Mouse (Mus musculus): Measurements from ENCODE around the gene Chrna5. TPM values are rescaled to one million over a fixed set of nuclear protein-coding genes. Genes with fewer than 3 reads are reported as not detected.

Gene Chrna5
- polyA plus RNA-seq, 1 experiment: not detected

DNA sequence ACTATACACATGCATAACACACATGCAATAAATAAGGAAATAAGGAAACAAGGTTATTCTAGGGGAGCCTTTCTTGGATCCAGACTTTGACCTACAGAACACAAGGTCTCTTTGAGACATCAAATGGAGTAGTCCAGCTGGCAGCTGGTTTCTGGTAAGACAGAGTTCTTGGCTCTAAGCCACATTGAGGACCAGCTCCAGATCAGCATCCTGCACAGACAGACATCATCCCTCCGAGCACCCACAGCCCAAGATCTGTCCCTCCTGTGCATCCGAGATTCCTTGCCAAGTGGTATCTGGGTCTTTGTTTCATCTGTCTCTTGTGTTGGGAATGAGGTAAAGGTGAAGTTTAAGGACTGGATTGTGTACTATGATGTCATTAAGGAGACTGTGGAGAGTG lies 64.3 kb downstream of the Chrna5 start:
- H3K27ac ChIP-seq (replicated peaks; ENCODE audit: low read depth, low read length): no peak overlapping the region
- H3K4me3 ChIP-seq (ENCODE audit: insufficient read depth, low read depth, low read length): no peak overlapping the region
- H3K4me1 ChIP-seq (ENCODE audit: control insufficient read depth, insufficient read depth, insufficient read length, low read length): 0 out of 2 replicates have a peak, but pooled peaks cover 4% of the 10 kb centered on the region

DNA sequence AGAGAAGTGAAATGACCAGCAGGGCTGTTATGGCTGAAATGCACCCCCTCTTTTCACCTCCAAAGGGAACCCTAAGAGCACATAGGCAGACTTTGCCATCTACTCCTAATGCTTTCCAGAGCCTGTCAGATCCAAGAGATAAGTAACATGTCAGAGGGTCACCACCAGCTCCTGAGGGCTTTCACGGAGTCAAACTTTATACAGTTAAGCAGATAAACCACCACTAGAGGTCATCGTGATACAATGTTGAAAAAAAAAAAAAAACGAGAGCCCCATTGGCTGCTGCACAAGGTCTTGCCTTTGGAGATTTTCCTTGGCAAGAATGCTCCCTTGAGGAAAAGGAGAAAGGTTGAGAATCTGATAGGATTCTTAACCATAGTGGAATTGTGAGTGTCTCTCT lies 66.1 kb downstream of the Chrna5 start:
- no peak overlapping the region for H3K4me3 ChIP-seq (ENCODE audit: insufficient read depth, low read depth, low read length)
- H3K4me1 ChIP-seq (ENCODE audit: control insufficient read depth, insufficient read depth, insufficient read length, low read length): 0 out of 2 replicates have a peak, but pooled peaks cover 4% of the 10 kb centered on the region
- H3K27ac ChIP-seq (replicated peaks; ENCODE audit: low read depth, low read length): no peak overlapping the region

DNA sequence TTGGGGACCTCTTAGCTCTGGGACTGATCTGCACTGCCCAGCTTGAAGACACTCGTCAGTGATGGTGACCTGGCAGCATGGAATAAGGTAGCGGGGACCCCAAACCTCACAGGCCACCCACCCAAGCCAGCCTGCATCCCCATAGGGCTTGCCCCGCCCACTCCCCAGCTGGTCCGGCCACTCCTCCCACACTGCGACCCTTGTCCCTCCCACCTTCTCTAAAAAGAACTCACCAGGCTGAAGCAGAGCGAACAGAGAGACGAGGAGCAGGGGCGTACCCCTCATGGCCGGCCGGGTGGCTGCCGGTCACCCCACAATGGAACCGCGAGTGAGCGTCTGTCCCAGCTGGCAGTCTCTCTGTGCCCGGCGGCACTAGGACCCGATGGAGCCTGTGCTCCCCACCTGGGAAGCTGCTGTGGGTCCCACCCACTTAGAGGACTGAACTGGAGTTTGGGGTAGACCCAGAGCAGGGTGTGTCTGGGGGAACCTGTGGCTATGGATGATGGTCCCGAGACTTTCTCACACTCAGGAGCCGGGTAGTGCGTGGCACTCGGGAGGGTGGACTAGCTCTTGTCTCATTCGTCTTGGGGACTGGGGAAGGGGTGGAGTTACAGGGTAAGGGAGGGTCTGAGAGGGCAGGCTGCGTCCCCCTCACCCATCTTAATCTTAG lies 67.7 kb downstream of the Chrna5 start, which contains the start of gene Chrnb4:
Gene Chrnb4, minus strand, starts transcription at position 569 of the 670 bp plus-strand sequence.
- H3K27ac ChIP-seq (replicated peaks; ENCODE audit: low read depth, low read length): no peak within 1 kb of the TSS
- H3K4me1 ChIP-seq (ENCODE audit: control insufficient read depth, insufficient read depth, insufficient read length, low read length): 0 out of 2 replicates have a peak, but pooled peaks cover 4% of the 10 kb centered on the region
- H3K4me3 ChIP-seq (ENCODE audit: insufficient read depth, low read depth, low read length): peak within 1 kb of the TSS; percentile 35

DNA sequence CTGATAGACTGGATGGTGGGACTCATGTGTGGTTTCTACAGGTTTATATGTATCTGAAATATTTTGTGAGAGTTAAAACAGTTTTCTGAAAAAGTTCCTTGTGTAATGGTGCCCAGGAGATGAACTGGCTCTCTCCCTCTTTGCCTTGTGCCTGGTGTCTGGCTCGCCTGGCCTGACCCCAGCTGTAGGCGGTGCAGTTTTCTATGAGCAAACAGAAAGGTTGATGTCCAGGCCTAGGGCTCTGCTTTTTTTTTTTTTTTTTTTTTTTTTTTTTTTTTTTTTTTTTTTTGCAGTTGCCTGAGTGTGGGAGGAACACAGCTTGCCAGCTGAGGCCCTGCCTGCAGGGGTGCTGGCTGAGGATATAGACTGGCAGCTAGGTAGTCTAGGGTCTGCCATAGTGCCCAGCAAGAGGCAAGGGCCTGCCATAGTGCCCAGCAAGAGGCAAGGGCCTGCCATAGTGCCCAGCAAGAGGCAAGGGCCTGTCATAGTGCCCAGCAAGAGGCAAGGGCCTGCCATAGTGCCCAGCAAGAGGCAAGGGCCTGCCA lies 74.8 kb downstream of the Chrna5 start:
- H3K27ac ChIP-seq (replicated peaks; ENCODE audit: low read depth, low read length): no peak overlapping the region
- H3K4me3 ChIP-seq (ENCODE audit: insufficient read depth, low read depth, low read length): no peak overlapping the region
- H3K4me1 ChIP-seq (ENCODE audit: control insufficient read depth, insufficient read depth, insufficient read length, low read length): no peaks in the 10 kb centered on the region

Other genes with a start within 250 kb of the Chrna5 start
- 56.9 and 70.4 TPM in 2 replicates for gene Wdr61, start 246.4 kb upstream of the Chrna5 start, polyA plus RNA-seq (2012; ENCODE audit: insufficient read depth, insufficient read length, missing spikeins)
- not detected in 2 replicates for gene Crabp1, start 216.1 kb upstream of the Chrna5 start, polyA plus RNA-seq (2012; ENCODE audit: insufficient read depth, insufficient read length, missing spikeins)
- gene Ireb2, start 117.1 kb upstream of the Chrna5 start, polyA plus RNA-seq (2012; ENCODE audit: insufficient read depth, insufficient read length, missing spikeins): 15.7 and 18.2 TPM in 2 replicates
- gene Hykk, start 63.6 kb upstream of the Chrna5 start, polyA plus RNA-seq (2012; ENCODE audit: insufficient read depth, insufficient read length, missing spikeins): 2.0 and 2.1 TPM in 2 replicates
- 266 and 280 TPM in 2 replicates for gene Psma4, start 30.1 kb upstream of the Chrna5 start, polyA plus RNA-seq (2012; ENCODE audit: insufficient read depth, insufficient read length, missing spikeins)
- gene AY074887, start 29.9 kb upstream of the Chrna5 start, polyA plus RNA-seq (2012; ENCODE audit: insufficient read depth, insufficient read length, missing spikeins): 2.0 TPM in 1 of 2 replicates, not detected in the other
- not detected in 2 replicates for gene Chrna3, start 45.7 kb downstream of the Chrna5 start, polyA plus RNA-seq (2012; ENCODE audit: insufficient read depth, insufficient read length, missing spikeins)
- gene Chrnb4, start 67.9 kb downstream of the Chrna5 start, polyA plus RNA-seq (2012; ENCODE audit: insufficient read depth, insufficient read length, missing spikeins): not detected in 2 replicates
- 43.9 and 50.8 TPM in 2 replicates for gene Ube2q2, start 168.0 kb downstream of the Chrna5 start, polyA plus RNA-seq (2012; ENCODE audit: insufficient read depth, insufficient read length, missing spikeins)
- gene Fbxo22, start 228.0 kb downstream of the Chrna5 start, polyA plus RNA-seq (2012; ENCODE audit: insufficient read depth, insufficient read length, missing spikeins): 19.0 and 21.6 TPM in 2 replicates